Mouse (Mus musculus) splenic B cell, adult 2 months (primary cell): ENCODE results near the gene Olfr576.

Experiments
- DNase-seq: peaks from one replicate; pipeline ENCODE4 v3.0.0-alpha.2; 2011; ENCODE audit warnings: low read depth, low spot score
- H3K27me3 ChIP-seq: 2 replicates; pipeline ENCODE4 v1.6.1; 2012; ENCODE audit warnings: mild to moderate bottlenecking, low read length, moderate library complexity, mixed read lengths; ENCODE audit not compliant: control insufficient read depth, poor library complexity, insufficient read depth, severe bottlenecking
- H3K36me3 ChIP-seq: 2 replicates; pipeline ENCODE4 v1.6.1; 2012; ENCODE audit warnings: mild to moderate bottlenecking, low read length, moderate library complexity, mixed read lengths; ENCODE audit not compliant: control insufficient read depth, poor library complexity, insufficient read depth, severe bottlenecking

Olfr576 gene

DNA sequence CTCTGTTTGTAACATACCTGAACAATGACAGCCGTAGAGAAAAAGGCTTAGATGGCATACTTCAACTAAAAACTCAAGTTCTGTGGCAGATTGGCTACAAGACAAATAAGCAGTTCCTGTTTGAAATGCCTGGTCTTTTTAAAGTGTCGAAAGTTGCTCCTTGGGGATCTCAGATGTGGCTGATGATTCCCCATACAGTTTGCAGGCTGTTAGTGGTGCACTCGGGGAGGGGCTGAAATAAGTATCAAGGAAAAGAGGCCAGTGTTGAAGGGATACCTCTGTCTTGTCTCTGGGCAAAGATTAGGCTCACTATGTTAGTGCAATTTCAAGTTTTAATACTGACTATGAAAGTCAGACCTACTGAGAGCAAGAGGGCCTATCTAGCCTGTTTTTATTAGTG, 26.8 kb downstream of the Olfr576 start, which contains the start of gene Olfr578:
Olfr578 (minus strand) TSS at position 101 of the 400 bp plus-strand sequence.
- DNase-seq = no peak
- no peaks in the 10 kb centered on the region for H3K27me3 ChIP-seq
- no peaks in the 10 kb centered on the region for H3K36me3 ChIP-seq
